Mouse (Mus musculus): Measurements from ENCODE around the gene Gm49380.

- no peak for TF ChIP-seq CTCF (IDR thresholded peaks at IDR 0.05; ENCODE audit: extremely low read depth, insufficient read length, insufficient replicate concordance, low read depth, low read length)
- TF ChIP-seq POLR2A (IDR thresholded peaks at IDR 0.05; ENCODE audit: low read depth, low read length): no peak
Observed at GRCm38 (mm10) chr9:44044426-44045157, 68.7 kb downstream of the Gm49380 start.

All from small intestine, adult 2 months (tissue).